Mouse (Mus musculus): ENCODE measurements around the gene Kcnj14. TPM values are rescaled to one million over a fixed set of nuclear protein-coding genes. Genes with fewer than 3 reads are reported as not detected.

Kcnj14 gene
- total and polyA plus RNA-seq, 3 experiments: 0.39 to 1.3 TPM; not detected in 1

- H3K9ac ChIP-seq (ENCODE audit: control insufficient read depth, low read depth, low read length, poor library complexity, severe bottlenecking): no peak overlapping the region
- H3K4me3 ChIP-seq (ENCODE audit: control insufficient read depth in 1 of 2, insufficient read depth in 1 of 2, low read depth in 2 of 2, low read length in 2 of 2): peak overlapping the region in 1 of 2 experiments; percentile 7; a peak in 1 of 4 replicates
- H3K4me1 ChIP-seq (ENCODE audit: control insufficient read depth in 1 of 2, insufficient read depth in 2 of 2, low read length in 2 of 2): no peaks in the 10 kb centered on the region
- no peaks in the 10 kb centered on the region for H3K36me3 ChIP-seq (ENCODE audit: control insufficient read depth in 1 of 2, insufficient read depth in 2 of 2, low read length in 2 of 2)
- H3K79me2 ChIP-seq (ENCODE audit: control insufficient read depth, insufficient read depth, low read length, poor library complexity): no peaks in the 10 kb centered on the region
- no peaks in the 10 kb centered on the region for H3K9me3 ChIP-seq (replicated peaks; ENCODE audit: insufficient read depth, low read length)
- no peak overlapping the region for H3K27ac ChIP-seq (ENCODE audit: control insufficient read depth, low read depth, low read length)
- no peak for DNase-seq (ENCODE audit: low read depth, low spot score)
- no peak for TF ChIP-seq KAT2A (conservative IDR thresholded peaks at IDR 0.05; ENCODE audit: low read depth, low read length)
- TF ChIP-seq GABPA (IDR thresholded peaks at IDR 0.05; ENCODE audit: low read depth, low read length): no peak
- no peak for TF ChIP-seq BHLHE40 (IDR thresholded peaks at IDR 0.05; ENCODE audit: borderline replicate concordance, low read depth, low read length)
- no peak for TF ChIP-seq ZC3H11A (IDR thresholded peaks at IDR 0.05; ENCODE audit: low read depth, low read length)
- TF ChIP-seq E2F4 (IDR thresholded peaks at IDR 0.05; ENCODE audit: borderline replicate concordance, low read depth, low read length): no peak
- TF ChIP-seq RCOR1 (IDR thresholded peaks at IDR 0.05; ENCODE audit: low read depth, low read length): no peak
- no peak for TF ChIP-seq ETS1 (IDR thresholded peaks at IDR 0.05; ENCODE audit: low read depth, low read length)
- no peak for TF ChIP-seq NELFE (IDR thresholded peaks at IDR 0.05; ENCODE audit: low read depth, low read length)
- TF ChIP-seq POLR2AphosphoS5 (IDR thresholded peaks at IDR 0.05; ENCODE audit: borderline replicate concordance, low read depth, low read length): no peak
- no peak for TF ChIP-seq ZNF384 (IDR thresholded peaks at IDR 0.05; ENCODE audit: low read depth, low read length)
- no peak for TF ChIP-seq HCFC1 (IDR thresholded peaks at IDR 0.05; ENCODE audit: low read depth, low read length)
- H3K27me3 ChIP-seq (ENCODE audit: control insufficient read depth in 1 of 2, insufficient read depth in 2 of 2, low read length in 2 of 2): peaks cover 14 to 16% of the 10 kb centered on the region in 2 experiments
These were observed 54.0 kb downstream of the Kcnj14 start for GRCm38 (mm10) chr7:45770427-45771082.

GRCm38 (mm10) chr7:45767500-45767899, 57.1 kb downstream of the Kcnj14 start:
- no peaks in the 10 kb centered on the region for H3K4me1 ChIP-seq (ENCODE audit: control insufficient read depth in 1 of 2, insufficient read depth in 2 of 2, low read length in 2 of 2)
- H3K27me3 ChIP-seq (ENCODE audit: control insufficient read depth in 1 of 2, insufficient read depth in 2 of 2, low read length in 2 of 2): peaks cover 6% of the 10 kb centered on the region in 2 experiments
- H3K9me3 ChIP-seq (replicated peaks; ENCODE audit: insufficient read depth, low read length): no peaks in the 10 kb centered on the region
- no peak overlapping the region for H3K4me3 ChIP-seq (ENCODE audit: control insufficient read depth in 1 of 2, insufficient read depth in 1 of 2, low read depth in 2 of 2, low read length in 2 of 2)
- H3K36me3 ChIP-seq (ENCODE audit: control insufficient read depth in 1 of 2, insufficient read depth in 2 of 2, low read length in 2 of 2): no peaks in the 10 kb centered on the region
- no peak overlapping the region for H3K9ac ChIP-seq (ENCODE audit: control insufficient read depth, low read depth, low read length, poor library complexity, severe bottlenecking)
- DNase-seq (ENCODE audit: low read depth, low spot score): no peak
- no peak overlapping the region for H3K27ac ChIP-seq (ENCODE audit: control insufficient read depth, low read depth, low read length)
- TF ChIP-seq CTCF (IDR thresholded peaks at IDR 0.05 in 2 of 3, conservative IDR thresholded peaks at IDR 0.05 in 1 of 3; ENCODE audit: control insufficient read depth in 1 of 3, insufficient read depth in 1 of 3, low read depth in 2 of 3, low read length in 3 of 3, poor library complexity in 1 of 3, severe bottlenecking in 1 of 3) (peak in 1 of 3 experiments; percentile 9; a peak in 1 of 6 replicates), ELF1 (IDR thresholded peaks at IDR 0.05; ENCODE audit: low read depth, low read length) (no peak)
- no peaks in the 10 kb centered on the region for H3K79me2 ChIP-seq (ENCODE audit: control insufficient read depth, insufficient read depth, low read length, poor library complexity)

- TF ChIP-seq ELF1 (IDR thresholded peaks at IDR 0.05; ENCODE audit: low read depth, low read length) (no peak), ETS1 (IDR thresholded peaks at IDR 0.05; ENCODE audit: low read depth, low read length) (no peak)
- H3K27me3 ChIP-seq (ENCODE audit: control insufficient read depth in 1 of 2, insufficient read depth in 2 of 2, low read length in 2 of 2): peaks cover 2 to 3% of the 10 kb centered on the region in 2 experiments; a peak in 3 of 4 replicates
- H3K9ac ChIP-seq (ENCODE audit: control insufficient read depth, low read depth, low read length, poor library complexity, severe bottlenecking): no peak overlapping the region
- no peak overlapping the region for H3K27ac ChIP-seq (ENCODE audit: control insufficient read depth, low read depth, low read length)
- H3K9me3 ChIP-seq (replicated peaks; ENCODE audit: insufficient read depth, low read length): no peaks in the 10 kb centered on the region
- no peaks in the 10 kb centered on the region for H3K36me3 ChIP-seq (ENCODE audit: control insufficient read depth in 1 of 2, insufficient read depth in 2 of 2, low read length in 2 of 2)
- no peak overlapping the region for H3K4me3 ChIP-seq (ENCODE audit: control insufficient read depth in 1 of 2, insufficient read depth in 1 of 2, low read depth in 2 of 2, low read length in 2 of 2)
- no peaks in the 10 kb centered on the region for H3K4me1 ChIP-seq (ENCODE audit: control insufficient read depth in 1 of 2, insufficient read depth in 2 of 2, low read length in 2 of 2)
- no peak for DNase-seq (ENCODE audit: low read depth, low spot score)
- H3K79me2 ChIP-seq (ENCODE audit: control insufficient read depth, insufficient read depth, low read length, poor library complexity): no peaks in the 10 kb centered on the region
These were observed 57.8 kb downstream of the Kcnj14 start for GRCm38 (mm10) chr7:45766764-45767163.

Other genes starting within 250 kb of the Kcnj14 start
- gene Fgf21, start 209.3 kb downstream of the Kcnj14 start, total RNA-seq (2012; rRNA removed): not detected in 2 replicates
- not detected for gene Fgf21, start 209.3 kb downstream of the Kcnj14 start, polyA plus RNA-seq (2012; ENCODE audit: insufficient read depth in 1 of 2, insufficient read length in 2 of 2, low read depth in 1 of 2, low replicate concordance in 2 of 2, missing spikeins in 1 of 2)
- 0.07 TPM in 1 of 2 replicates, not detected in the other for gene Fut1, start 207.5 kb downstream of the Kcnj14 start, total RNA-seq (2012; rRNA removed)
- gene Fut1, start 207.5 kb downstream of the Kcnj14 start, polyA plus RNA-seq (2012; ENCODE audit: insufficient read depth in 1 of 2, insufficient read length in 2 of 2, low read depth in 1 of 2, low replicate concordance in 2 of 2, missing spikeins in 1 of 2): under 1 TPM in 1 of 2 experiments, not detected in 1; 0.04 TPM
- gene Izumo1, start 203.0 kb downstream of the Kcnj14 start, total RNA-seq (2012; rRNA removed): not detected in 2 replicates
- gene Izumo1, start 203.0 kb downstream of the Kcnj14 start, polyA plus RNA-seq (2012; ENCODE audit: insufficient read depth in 1 of 2, insufficient read length in 2 of 2, low read depth in 1 of 2, low replicate concordance in 2 of 2, missing spikeins in 1 of 2): under 1 TPM in 1 of 2 experiments, not detected in 1; 0.04 TPM
- gene Rasip1, start 197.3 kb downstream of the Kcnj14 start, total RNA-seq (2012; rRNA removed): 1.1 TPM in 2 replicates
- gene Rasip1, start 197.3 kb downstream of the Kcnj14 start, polyA plus RNA-seq (2012; ENCODE audit: insufficient read depth in 1 of 2, insufficient read length in 2 of 2, low read depth in 1 of 2, low replicate concordance in 2 of 2, missing spikeins in 1 of 2): under 1 TPM in 1 of 2 experiments, not detected in 1; 0.65 TPM
- gene Mamstr, start 184.8 kb downstream of the Kcnj14 start, total RNA-seq (2012; rRNA removed): not detected in 2 replicates
- not detected for gene Mamstr, start 184.8 kb downstream of the Kcnj14 start, polyA plus RNA-seq (2012; ENCODE audit: insufficient read depth in 1 of 2, insufficient read length in 2 of 2, low read depth in 1 of 2, low replicate concordance in 2 of 2, missing spikeins in 1 of 2)
- gene Fut2, start 158.4 kb downstream of the Kcnj14 start, total RNA-seq (2012; rRNA removed): not detected in 2 replicates
- not detected for gene Fut2, start 158.4 kb downstream of the Kcnj14 start, polyA plus RNA-seq (2012; ENCODE audit: insufficient read depth in 1 of 2, insufficient read length in 2 of 2, low read depth in 1 of 2, low replicate concordance in 2 of 2, missing spikeins in 1 of 2)
- not detected in 2 replicates for gene Ntn5, start 140.8 kb downstream of the Kcnj14 start, total RNA-seq (2012; rRNA removed)
- gene Ntn5, start 140.8 kb downstream of the Kcnj14 start, polyA plus RNA-seq (2012; ENCODE audit: insufficient read depth in 1 of 2, insufficient read length in 2 of 2, low read depth in 1 of 2, low replicate concordance in 2 of 2, missing spikeins in 1 of 2): under 1 TPM in 1 of 2 experiments, not detected in 1; 0.13 TPM
- not detected in 2 replicates for gene Sec1, start 130.4 kb downstream of the Kcnj14 start, total RNA-seq (2012; rRNA removed)
- not detected for gene Sec1, start 130.4 kb downstream of the Kcnj14 start, polyA plus RNA-seq (2012; ENCODE audit: insufficient read depth in 1 of 2, insufficient read length in 2 of 2, low read depth in 1 of 2, low replicate concordance in 2 of 2, missing spikeins in 1 of 2)
- gene Car11, start 124.9 kb downstream of the Kcnj14 start, total RNA-seq (2012; rRNA removed): 0.29 and 0.77 TPM in 2 replicates
- 1 to 10 TPM in 1 of 2 experiments, not detected in 1; 1.5 TPM for gene Car11, start 124.9 kb downstream of the Kcnj14 start, polyA plus RNA-seq (2012; ENCODE audit: insufficient read depth in 1 of 2, insufficient read length in 2 of 2, low read depth in 1 of 2, low replicate concordance in 2 of 2, missing spikeins in 1 of 2)
- 21.1 and 24.4 TPM in 2 replicates for gene Dbp, start 119.7 kb downstream of the Kcnj14 start, total RNA-seq (2012; rRNA removed)
- 10 to 100 TPM in 1 of 2 experiments, not detected in 1; 22.5 TPM for gene Dbp, start 119.7 kb downstream of the Kcnj14 start, polyA plus RNA-seq (2012; ENCODE audit: insufficient read depth in 1 of 2, insufficient read length in 2 of 2, low read depth in 1 of 2, low replicate concordance in 2 of 2, missing spikeins in 1 of 2)
- gene Rpl18, start 109.3 kb downstream of the Kcnj14 start, total RNA-seq (2012; rRNA removed): 3,210 and 3,724 TPM in 2 replicates
- 1,000 to 10,000 TPM in 1 of 2 experiments, not detected in 1; 3,544 TPM for gene Rpl18, start 109.3 kb downstream of the Kcnj14 start, polyA plus RNA-seq (2012; ENCODE audit: insufficient read depth in 1 of 2, insufficient read length in 2 of 2, low read depth in 1 of 2, low replicate concordance in 2 of 2, missing spikeins in 1 of 2)
- 18.3 and 21.0 TPM in 2 replicates for gene Sphk2, start 106.8 kb downstream of the Kcnj14 start, total RNA-seq (2012; rRNA removed)
- gene Sphk2, start 106.8 kb downstream of the Kcnj14 start, polyA plus RNA-seq (2012; ENCODE audit: insufficient read depth in 1 of 2, insufficient read length in 2 of 2, low read depth in 1 of 2, low replicate concordance in 2 of 2, missing spikeins in 1 of 2): 10 to 100 TPM in 1 of 2 experiments, not detected in 1; 40.2 TPM
- 0.95 and 1.0 TPM in 2 replicates for gene Fam83e, start 103.6 kb downstream of the Kcnj14 start, total RNA-seq (2012; rRNA removed)
- under 1 TPM in 1 of 2 experiments, not detected in 1; 0.43 TPM for gene Fam83e, start 103.6 kb downstream of the Kcnj14 start, polyA plus RNA-seq (2012; ENCODE audit: insufficient read depth in 1 of 2, insufficient read length in 2 of 2, low read depth in 1 of 2, low replicate concordance in 2 of 2, missing spikeins in 1 of 2)
- gene Spaca4, start 99.0 kb downstream of the Kcnj14 start, total RNA-seq (2012; rRNA removed): not detected in 2 replicates
- gene Spaca4, start 99.0 kb downstream of the Kcnj14 start, polyA plus RNA-seq (2012; ENCODE audit: insufficient read depth in 1 of 2, insufficient read length in 2 of 2, low read depth in 1 of 2, low replicate concordance in 2 of 2, missing spikeins in 1 of 2): under 1 TPM in 1 of 2 experiments, not detected in 1; 0.38 TPM
- 0.03 and 0.04 TPM in 2 replicates for gene Lmtk3, start 41.0 kb downstream of the Kcnj14 start, total RNA-seq (2012; rRNA removed)
- under 1 TPM in 1 of 2 experiments, not detected in 1; 0.40 TPM for gene Lmtk3, start 41.0 kb downstream of the Kcnj14 start, polyA plus RNA-seq (2012; ENCODE audit: insufficient read depth in 1 of 2, insufficient read length in 2 of 2, low read depth in 1 of 2, low replicate concordance in 2 of 2, missing spikeins in 1 of 2)
- gene Sult2b1, start 40.1 kb downstream of the Kcnj14 start, total RNA-seq (2012; rRNA removed): 0.08 and 0.16 TPM in 2 replicates
- gene Sult2b1, start 40.1 kb downstream of the Kcnj14 start, polyA plus RNA-seq (2012; ENCODE audit: insufficient read depth in 1 of 2, insufficient read length in 2 of 2, low read depth in 1 of 2, low replicate concordance in 2 of 2, missing spikeins in 1 of 2): under 1 TPM in 1 of 2 experiments, not detected in 1; 0.47 TPM
- gene Cyth2, start 10.2 kb downstream of the Kcnj14 start, total RNA-seq (2012; rRNA removed): 42.6 and 52.9 TPM in 2 replicates
- 10 to 100 TPM in 1 of 2 experiments, not detected in 1; 92.2 TPM for gene Cyth2, start 10.2 kb downstream of the Kcnj14 start, polyA plus RNA-seq (2012; ENCODE audit: insufficient read depth in 1 of 2, insufficient read length in 2 of 2, low read depth in 1 of 2, low replicate concordance in 2 of 2, missing spikeins in 1 of 2)
- 132 and 173 TPM in 2 replicates for gene Grwd1, start 6.2 kb upstream of the Kcnj14 start, total RNA-seq (2012; rRNA removed)
- gene Grwd1, start 6.2 kb upstream of the Kcnj14 start, polyA plus RNA-seq (2012; ENCODE audit: insufficient read depth in 1 of 2, insufficient read length in 2 of 2, low read depth in 1 of 2, low replicate concordance in 2 of 2, missing spikeins in 1 of 2): 100 to 1,000 TPM in 1 of 2 experiments, 10 to 100 TPM in 1; 82.2 to 108 TPM
- 33.2 and 42.3 TPM in 2 replicates for gene Kdelr1, start 48.0 kb upstream of the Kcnj14 start, total RNA-seq (2012; rRNA removed)
- gene Kdelr1, start 48.0 kb upstream of the Kcnj14 start, polyA plus RNA-seq (2012; ENCODE audit: insufficient read depth in 1 of 2, insufficient read length in 2 of 2, low read depth in 1 of 2, low replicate concordance in 2 of 2, missing spikeins in 1 of 2): 10 to 100 TPM in 1 of 2 experiments, not detected in 1; 60.6 TPM
- 0.16 and 0.19 TPM in 2 replicates for gene Grin2d, start 53.6 kb upstream of the Kcnj14 start, total RNA-seq (2012; rRNA removed)
- under 1 TPM in 1 of 2 experiments, not detected in 1; 0.57 TPM for gene Grin2d, start 53.6 kb upstream of the Kcnj14 start, polyA plus RNA-seq (2012; ENCODE audit: insufficient read depth in 1 of 2, insufficient read length in 2 of 2, low read depth in 1 of 2, low replicate concordance in 2 of 2, missing spikeins in 1 of 2)
- 0.33 and 0.46 TPM in 2 replicates for gene Syngr4, start 71.9 kb upstream of the Kcnj14 start, total RNA-seq (2012; rRNA removed)
- gene Syngr4, start 71.9 kb upstream of the Kcnj14 start, polyA plus RNA-seq (2012; ENCODE audit: insufficient read depth in 1 of 2, insufficient read length in 2 of 2, low read depth in 1 of 2, low replicate concordance in 2 of 2, missing spikeins in 1 of 2): 1 to 10 TPM in 1 of 2 experiments, not detected in 1; 1.1 TPM
- 10.1 and 10.7 TPM in 2 replicates for gene Tmem143, start 72.2 kb upstream of the Kcnj14 start, total RNA-seq (2012; rRNA removed)
- 10 to 100 TPM in 1 of 2 experiments, not detected in 1; 20.1 TPM for gene Tmem143, start 72.2 kb upstream of the Kcnj14 start, polyA plus RNA-seq (2012; ENCODE audit: insufficient read depth in 1 of 2, insufficient read length in 2 of 2, low read depth in 1 of 2, low replicate concordance in 2 of 2, missing spikeins in 1 of 2)
- 65.1 and 75.0 TPM in 2 replicates for gene Emp3, start 96.6 kb upstream of the Kcnj14 start, total RNA-seq (2012; rRNA removed)
- 100 to 1,000 TPM in 1 of 2 experiments, not detected in 1; 111 TPM for gene Emp3, start 96.6 kb upstream of the Kcnj14 start, polyA plus RNA-seq (2012; ENCODE audit: insufficient read depth in 1 of 2, insufficient read length in 2 of 2, low read depth in 1 of 2, low replicate concordance in 2 of 2, missing spikeins in 1 of 2)
- gene Ccdc114, start 99.3 kb upstream of the Kcnj14 start, total RNA-seq (2012; rRNA removed): 0.15 TPM in 1 of 2 replicates, not detected in the other
- gene Ccdc114, start 99.3 kb upstream of the Kcnj14 start, polyA plus RNA-seq (2012; ENCODE audit: insufficient read depth in 1 of 2, insufficient read length in 2 of 2, low read depth in 1 of 2, low replicate concordance in 2 of 2, missing spikeins in 1 of 2): under 1 TPM in 1 of 2 experiments, not detected in 1; 0.24 TPM
- gene Abcc6, start 205.5 kb upstream of the Kcnj14 start, total RNA-seq (2012; rRNA removed): 0.12 TPM in 1 of 2 replicates, not detected in the other
- under 1 TPM in 1 of 2 experiments, not detected in 1; 0.04 TPM for gene Abcc6, start 205.5 kb upstream of the Kcnj14 start, polyA plus RNA-seq (2012; ENCODE audit: insufficient read depth in 1 of 2, insufficient read length in 2 of 2, low read depth in 1 of 2, low replicate concordance in 2 of 2, missing spikeins in 1 of 2)
- 159 and 197 TPM in 2 replicates for gene Nomo1, start 208.9 kb upstream of the Kcnj14 start, total RNA-seq (2012; rRNA removed)
- 1,000 to 10,000 TPM in 1 of 2 experiments, 100 to 1,000 TPM in 1; 195 to 1,239 TPM for gene Nomo1, start 208.9 kb upstream of the Kcnj14 start, polyA plus RNA-seq (2012; ENCODE audit: insufficient read depth in 1 of 2, insufficient read length in 2 of 2, low read depth in 1 of 2, low replicate concordance in 2 of 2, missing spikeins in 1 of 2)